Mouse (Mus musculus) MEL (cell line): Measurements from ENCODE around the gene Rhoq. TPM values are rescaled to one million over a fixed set of nuclear protein-coding genes. Genes with fewer than 3 reads are reported as not detected.

Experiments
- polyA plus RNA-seq, 2 experiments: library from polyadenylated mRNA; stranded (reverse) in 1 of 2; unstranded in 1 of 2; fragments of >175 nt in 1 of 2; fragments of >200 nt in 1 of 2; gene quantifications; 2 replicates each; pipeline versions ENCODE4 v1.2.1 to v1.2.4; 2012; ENCODE audit warnings: low replicate concordance in 2 of 2, low read depth in 1 of 2; ENCODE audit not compliant: insufficient read length in 2 of 2, insufficient read depth in 1 of 2, missing spikeins in 1 of 2
- total RNA-seq: library from RNA; depleted of rRNA; stranded (reverse); fragments of 300-350 nt; gene quantifications from 2 replicates; pipeline ENCODE4 v1.2.3, GENCODE M21; 2012; rRNA removed

Gene Rhoq
- total and polyA plus RNA-seq, 3 experiments, result 3.1 to 34.9 (median 9.4) TPM

Other genes with a start within 250 kb of the Rhoq start
- gene Epas1, start 209.4 kb upstream of the Rhoq start, total RNA-seq, result not detected in 2 replicates
- gene Epas1, start 209.4 kb upstream of the Rhoq start, polyA plus RNA-seq, result not detected
- gene Tmem247, start 45.7 kb upstream of the Rhoq start, total RNA-seq, result not detected in 2 replicates
- gene Tmem247, start 45.7 kb upstream of the Rhoq start, polyA plus RNA-seq, result not detected
- not detected in 2 replicates for gene Atp6v1e2, start 15.2 kb upstream of the Rhoq start, total RNA-seq
- not detected for gene Atp6v1e2, start 15.2 kb upstream of the Rhoq start, polyA plus RNA-seq
- gene Pigf, start 62.3 kb downstream of the Rhoq start, total RNA-seq, result 24.1 and 24.8 TPM in 2 replicates
- 10 to 100 TPM in 1 of 2 experiments, not detected in 1; 19.2 TPM for gene Pigf, start 62.3 kb downstream of the Rhoq start, polyA plus RNA-seq
- 29.9 and 30.2 TPM in 2 replicates for gene Cript, start 62.5 kb downstream of the Rhoq start, total RNA-seq
- 10 to 100 TPM in 1 of 2 experiments, not detected in 1; 41.8 TPM for gene Cript, start 62.5 kb downstream of the Rhoq start, polyA plus RNA-seq
- gene Socs5, start 144.6 kb downstream of the Rhoq start, total RNA-seq, result 6.0 and 6.4 TPM in 2 replicates
- 1 to 10 TPM in 1 of 2 experiments, not detected in 1; 9.7 TPM for gene Socs5, start 144.6 kb downstream of the Rhoq start, polyA plus RNA-seq